Mouse (Mus musculus): ENCODE data around the gene Tns2.

DNA sequence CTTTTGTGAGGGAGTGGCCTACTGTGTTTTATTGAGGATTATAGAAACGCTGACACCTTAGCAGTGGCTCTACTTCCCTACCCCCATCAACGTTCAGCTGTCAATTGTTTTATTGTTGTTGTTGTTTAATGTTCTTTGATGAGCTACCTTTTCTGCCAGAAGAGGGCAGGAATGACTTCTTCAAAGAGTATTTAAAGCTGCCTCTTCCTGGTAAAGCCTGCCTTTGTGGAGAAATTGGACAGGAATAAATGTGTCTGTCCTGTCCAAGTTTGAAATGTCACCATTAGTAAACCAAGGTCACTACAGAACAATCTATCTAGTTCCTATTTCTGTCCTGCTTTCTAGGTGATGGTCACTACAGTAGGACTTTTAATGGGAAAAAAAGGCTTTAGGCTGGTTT is 6.1 kb upstream of the Tns2 start:
- no peak for TF ChIP-seq EP300 (IDR thresholded peaks at IDR 0.05; ENCODE audit: low read depth)
- TF ChIP-seq CTCF (IDR thresholded peaks at IDR 0.05; ENCODE audit: low read depth): no peak

Measured in heart, postnatal 0 days (tissue).